Mouse (Mus musculus): ENCODE data around the gene Ap1b1. TPM values are rescaled to one million over a fixed set of nuclear protein-coding genes. Genes with fewer than 3 reads are reported as not detected.
A peak's percentile ranks its signal among the peaks of the same experiment; 100 is the strongest.

Gene Ap1b1
- polyA plus RNA-seq, 2 experiments = 58.8 to 64.1 TPM

GRCm38 (mm10) chr11:4948792-4949191 is 37.8 kb upstream of the Ap1b1 start:
- no peak overlapping the region for H3K27ac ChIP-seq
- no peaks in the 10 kb centered on the region for H3K4me1 ChIP-seq (replicated peaks; ENCODE audit: control insufficient read depth in 2 of 2, insufficient read depth in 2 of 2, low read length in 1 of 2)
- no peaks in the 10 kb centered on the region for H3K9me3 ChIP-seq (ENCODE audit: control insufficient read depth, low read length)
- H3K27me3 ChIP-seq (ENCODE audit: control insufficient read depth, insufficient read depth, low read length) = peaks cover 78% of the 10 kb centered on the region
- ATAC-seq (ENCODE audit: insufficient read depth) = no peak
- H3K9ac ChIP-seq (replicated peaks) = no peak overlapping the region
- TF ChIP-seq CTCF (IDR thresholded peaks at IDR 0.05; ENCODE audit: low read depth) (no peak), EP300 (IDR thresholded peaks at IDR 0.05; ENCODE audit: low read depth) (no peak)
- no peak overlapping the region for H3K4me2 ChIP-seq (ENCODE audit: low read depth)
- no peaks in the 10 kb centered on the region for H3K36me3 ChIP-seq (replicated peaks; ENCODE audit: control insufficient read depth, insufficient read depth, low read depth)
- no peak for DNase-seq (ENCODE audit: low read depth in 3 of 3, low spot score in 3 of 3)
- H3K4me3 ChIP-seq (ENCODE audit: insufficient read depth in 1 of 2, low read depth in 2 of 2, low read length in 2 of 2) = no peak overlapping the region
- 37% methylated on average over 8 of the region's 8 CpGs for WGBS (ENCODE audit: insufficient replicate concordance)

GRCm38 (mm10) chr11:4949256-4950044 is 37.2 kb upstream of the Ap1b1 start:
- peaks cover 82% of the 10 kb centered on the region for H3K27me3 ChIP-seq (ENCODE audit: control insufficient read depth, insufficient read depth, low read length)
- no peak overlapping the region for H3K4me2 ChIP-seq (ENCODE audit: low read depth)
- TF ChIP-seq CTCF (IDR thresholded peaks at IDR 0.05; ENCODE audit: low read depth) = no peak
- TF ChIP-seq EP300 (IDR thresholded peaks at IDR 0.05; ENCODE audit: low read depth) = no peak
- WGBS (ENCODE audit: insufficient replicate concordance) = 6% methylated on average over 23 of the region's 23 CpGs
- ATAC-seq (ENCODE audit: insufficient read depth) (no peak), DNase-seq (ENCODE audit: low read depth in 3 of 3, low spot score in 3 of 3) (peak in 1 of 3 experiments; percentile 13)
- H3K9me3 ChIP-seq (ENCODE audit: control insufficient read depth, low read length) = no peaks in the 10 kb centered on the region
- no peak overlapping the region for H3K27ac ChIP-seq
- no peak overlapping the region for H3K4me3 ChIP-seq (ENCODE audit: insufficient read depth in 1 of 2, low read depth in 2 of 2, low read length in 2 of 2)
- H3K4me1 ChIP-seq (replicated peaks; ENCODE audit: control insufficient read depth in 2 of 2, insufficient read depth in 2 of 2, low read length in 1 of 2) = no peaks in the 10 kb centered on the region
- H3K36me3 ChIP-seq (replicated peaks; ENCODE audit: control insufficient read depth, insufficient read depth, low read depth) = no peaks in the 10 kb centered on the region
- no peak overlapping the region for H3K9ac ChIP-seq (replicated peaks)

- Histone ChIP-seq H3K27me3 (ENCODE audit: control insufficient read depth, insufficient read depth, low read length) (peaks cover 53% of the 10 kb centered on the region), H3K27ac (no peak overlapping the region), H3K4me1 (replicated peaks; ENCODE audit: control insufficient read depth in 2 of 2, insufficient read depth in 2 of 2, low read length in 1 of 2) (no peaks in the 10 kb centered on the region), H3K4me3 (ENCODE audit: insufficient read depth in 1 of 2, low read depth in 2 of 2, low read length in 2 of 2) (no peak overlapping the region), H3K36me3 (replicated peaks; ENCODE audit: control insufficient read depth, insufficient read depth, low read depth) (no peaks in the 10 kb centered on the region), H3K4me2 (ENCODE audit: low read depth) (no peak overlapping the region), H3K9ac (replicated peaks) (no peak overlapping the region), H3K9me3 (ENCODE audit: control insufficient read depth, low read length) (no peaks in the 10 kb centered on the region)
- 10% methylated on average over 6 of the region's 6 CpGs for WGBS (ENCODE audit: insufficient replicate concordance)
- TF ChIP-seq EP300 (IDR thresholded peaks at IDR 0.05; ENCODE audit: low read depth) = no peak
- DNase-seq (ENCODE audit: low read depth in 3 of 3, low spot score in 3 of 3) (no peak), ATAC-seq (ENCODE audit: insufficient read depth) (no peak)
Measured at GRCm38 (mm10) chr11:4953401-4953800, 33.2 kb upstream of the Ap1b1 start.

GRCm38 (mm10) chr11:4953918-4954317 is 32.7 kb upstream of the Ap1b1 start:
- no peak overlapping the region for H3K4me3 ChIP-seq (ENCODE audit: insufficient read depth in 1 of 2, low read depth in 2 of 2, low read length in 2 of 2)
- no peaks in the 10 kb centered on the region for H3K9me3 ChIP-seq (ENCODE audit: control insufficient read depth, low read length)
- H3K4me1 ChIP-seq (replicated peaks; ENCODE audit: control insufficient read depth in 2 of 2, insufficient read depth in 2 of 2, low read length in 1 of 2) = no peaks in the 10 kb centered on the region
- H3K27ac ChIP-seq = no peak overlapping the region
- H3K36me3 ChIP-seq (replicated peaks; ENCODE audit: control insufficient read depth, insufficient read depth, low read depth) = no peaks in the 10 kb centered on the region
- 8% methylated on average over 8 of the region's 8 CpGs for WGBS (ENCODE audit: insufficient replicate concordance)
- no peak for TF ChIP-seq CTCF (IDR thresholded peaks at IDR 0.05; ENCODE audit: low read depth)
- TF ChIP-seq EP300 (IDR thresholded peaks at IDR 0.05; ENCODE audit: low read depth) = no peak
- H3K27me3 ChIP-seq (ENCODE audit: control insufficient read depth, insufficient read depth, low read length) = peaks cover 48% of the 10 kb centered on the region
- H3K9ac ChIP-seq (replicated peaks) = no peak overlapping the region
- DNase-seq (ENCODE audit: low read depth in 3 of 3, low spot score in 3 of 3) (no peak), ATAC-seq (ENCODE audit: insufficient read depth) (no peak)
- no peak overlapping the region for H3K4me2 ChIP-seq (ENCODE audit: low read depth)

GRCm38 (mm10) chr11:4963099-4963808 is 23.4 kb upstream of the Ap1b1 start:
- 44% methylated on average over 6 of the region's 6 CpGs for WGBS (ENCODE audit: insufficient replicate concordance)
- H3K4me3 ChIP-seq (ENCODE audit: insufficient read depth in 1 of 2, low read depth in 2 of 2, low read length in 2 of 2) = no peak overlapping the region
- H3K27ac ChIP-seq = no peak overlapping the region
- no peaks in the 10 kb centered on the region for H3K36me3 ChIP-seq (replicated peaks; ENCODE audit: control insufficient read depth, insufficient read depth, low read depth)
- DNase-seq (ENCODE audit: low read depth in 3 of 3, low spot score in 3 of 3) = no peak
- H3K9ac ChIP-seq (replicated peaks) = no peak overlapping the region
- no peaks in the 10 kb centered on the region for H3K9me3 ChIP-seq (ENCODE audit: control insufficient read depth, low read length)
- H3K4me2 ChIP-seq (ENCODE audit: low read depth) = no peak overlapping the region
- ATAC-seq (ENCODE audit: insufficient read depth) = no peak
- H3K4me1 ChIP-seq (replicated peaks; ENCODE audit: control insufficient read depth in 2 of 2, insufficient read depth in 2 of 2, low read length in 1 of 2) = peaks cover 2 to 18% of the 10 kb centered on the region in 2 experiments
- no peaks in the 10 kb centered on the region for H3K27me3 ChIP-seq (ENCODE audit: control insufficient read depth, insufficient read depth, low read length)
- no peak for TF ChIP-seq CTCF (IDR thresholded peaks at IDR 0.05; ENCODE audit: low read depth)
- TF ChIP-seq EP300 (IDR thresholded peaks at IDR 0.05; ENCODE audit: low read depth) = no peak

All from liver, embryonic 14.5 days (tissue).